Mouse (Mus musculus): ENCODE data around the gene Cdc42se2. TPM values are rescaled to one million over a fixed set of nuclear protein-coding genes. Genes with fewer than 3 reads are reported as not detected.

Gene Cdc42se2
- polyA plus RNA-seq, 1 experiment = 118 TPM

DNA sequence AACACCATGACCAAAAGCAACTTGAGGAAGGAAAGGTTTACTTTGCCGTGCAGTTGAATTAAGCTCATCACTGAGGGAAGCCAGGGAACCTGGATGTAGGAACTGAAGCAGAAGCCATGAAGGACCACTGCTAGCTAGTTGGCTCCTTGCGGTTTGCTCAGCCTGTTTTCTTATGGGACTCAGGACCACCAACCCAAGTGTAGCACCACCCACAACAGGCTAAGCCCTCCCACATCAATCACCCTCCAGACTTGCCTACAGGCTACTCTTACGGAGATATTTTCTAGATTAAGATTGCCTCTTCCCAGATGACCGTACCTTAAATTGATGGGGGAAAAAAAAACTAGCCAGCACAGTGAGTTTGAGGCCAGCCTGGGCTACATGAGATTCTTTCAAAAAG lies 24.8 kb upstream of the Cdc42se2 start:
- peak; percentile 44 for DNase-seq (ENCODE audit: low read depth)
- TF ChIP-seq POLR2A (IDR thresholded peaks at IDR 0.05; ENCODE audit: borderline replicate concordance, extremely low read depth, insufficient read depth, insufficient read length, poor library complexity, severe bottlenecking) = no peak
- no peak for TF ChIP-seq CTCF (IDR thresholded peaks at IDR 0.05; ENCODE audit: borderline replicate concordance, extremely low read depth, insufficient read depth, insufficient read length)

DNA sequence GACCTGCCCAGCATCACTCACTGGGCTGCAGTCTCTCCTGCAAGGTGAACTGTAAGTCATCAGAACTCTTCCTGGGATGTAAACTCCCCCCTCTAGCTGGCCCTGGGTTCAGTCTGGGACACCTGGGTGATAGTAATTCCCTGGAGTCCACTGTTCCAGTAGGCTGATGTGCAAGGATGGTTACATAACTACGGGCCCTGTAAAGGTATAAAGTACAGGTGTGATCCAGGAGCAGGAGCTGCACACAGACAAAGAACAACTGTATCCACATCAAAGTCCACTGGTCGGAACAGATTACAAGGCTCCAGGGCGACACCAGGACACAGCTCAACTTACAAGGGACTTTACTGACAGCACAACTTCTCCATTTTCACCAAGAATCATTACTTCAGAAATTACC lies 23.6 kb upstream of the Cdc42se2 start:
- DNase-seq (ENCODE audit: low read depth) = no peak
- no peak for TF ChIP-seq CTCF (IDR thresholded peaks at IDR 0.05; ENCODE audit: borderline replicate concordance, extremely low read depth, insufficient read depth, insufficient read length)
- TF ChIP-seq POLR2A (IDR thresholded peaks at IDR 0.05; ENCODE audit: borderline replicate concordance, extremely low read depth, insufficient read depth, insufficient read length, poor library complexity, severe bottlenecking) = no peak

DNA sequence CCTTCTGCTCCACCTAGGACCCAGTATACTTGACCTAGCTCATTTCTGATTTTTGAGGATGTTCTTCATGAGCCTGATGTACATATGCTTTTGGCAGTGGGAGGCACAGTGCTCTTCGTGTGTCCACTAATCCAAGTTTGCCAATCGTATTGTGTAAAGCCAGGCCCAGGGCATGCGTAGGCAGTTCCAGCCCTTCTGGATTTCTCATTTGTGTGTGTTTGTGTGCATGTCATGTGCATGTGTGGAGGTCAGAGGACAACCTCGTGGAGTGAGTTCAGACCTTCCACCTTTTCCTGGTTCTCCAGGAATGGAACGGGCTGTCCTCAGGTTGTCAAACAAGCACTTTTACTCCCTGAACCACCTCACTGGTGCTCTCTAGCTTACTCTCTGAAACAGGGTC lies 22.1 kb upstream of the Cdc42se2 start:
- no peak for TF ChIP-seq CTCF (IDR thresholded peaks at IDR 0.05; ENCODE audit: borderline replicate concordance, extremely low read depth, insufficient read depth, insufficient read length)
- TF ChIP-seq POLR2A (IDR thresholded peaks at IDR 0.05; ENCODE audit: borderline replicate concordance, extremely low read depth, insufficient read depth, insufficient read length, poor library complexity, severe bottlenecking) = no peak

DNA sequence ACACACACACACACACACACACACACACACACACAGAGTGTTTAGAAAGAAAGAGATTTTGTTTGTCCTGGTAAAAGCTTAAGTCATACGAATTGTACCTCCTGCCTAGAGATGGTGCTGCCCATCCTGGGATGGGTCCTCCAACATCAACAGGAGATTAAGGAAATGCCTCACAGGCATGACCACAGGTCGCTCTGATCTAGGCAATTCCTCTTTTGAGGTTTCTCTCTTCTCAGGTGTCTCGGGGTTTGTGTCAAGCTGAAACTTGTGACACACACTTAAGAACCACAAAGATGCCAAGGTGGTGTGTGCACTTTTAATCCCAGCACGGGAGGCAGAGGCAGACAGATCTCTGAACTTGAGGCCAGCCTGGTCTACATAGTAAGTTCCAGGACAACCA lies 20.7 kb upstream of the Cdc42se2 start:
- no peak for TF ChIP-seq POLR2A (IDR thresholded peaks at IDR 0.05; ENCODE audit: borderline replicate concordance, extremely low read depth, insufficient read depth, insufficient read length, poor library complexity, severe bottlenecking)
- TF ChIP-seq CTCF (IDR thresholded peaks at IDR 0.05; ENCODE audit: borderline replicate concordance, extremely low read depth, insufficient read depth, insufficient read length) = no peak
- no peak for DNase-seq (ENCODE audit: low read depth)

More for the DNA sequence above, 22.1 kb upstream of the Cdc42se2 start:
- no peak for DNase-seq (ENCODE audit: low read depth)

DNA sequence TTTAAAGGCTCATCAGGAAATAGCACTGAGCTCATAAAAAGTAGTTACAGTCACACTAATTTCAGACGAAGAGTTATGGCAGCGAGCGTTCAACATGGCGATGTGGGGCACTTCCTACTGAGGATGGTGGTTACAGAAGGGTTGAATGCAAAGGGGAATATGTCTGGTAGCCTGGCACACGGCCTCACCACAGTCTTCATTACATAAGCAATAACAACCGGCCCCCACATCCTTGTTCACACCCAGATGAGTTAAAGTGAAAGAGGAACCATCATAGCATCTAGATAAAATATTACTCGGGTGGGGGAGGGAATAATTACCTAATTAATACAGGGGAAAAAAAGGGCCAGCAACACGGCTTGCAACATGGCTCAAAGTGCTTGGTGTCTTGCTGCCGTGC lies 20.2 kb upstream of the Cdc42se2 start:
- DNase-seq (ENCODE audit: low read depth) = no peak
- TF ChIP-seq POLR2A (IDR thresholded peaks at IDR 0.05; ENCODE audit: borderline replicate concordance, extremely low read depth, insufficient read depth, insufficient read length, poor library complexity, severe bottlenecking) = no peak
- no peak for TF ChIP-seq CTCF (IDR thresholded peaks at IDR 0.05; ENCODE audit: borderline replicate concordance, extremely low read depth, insufficient read depth, insufficient read length)

DNA sequence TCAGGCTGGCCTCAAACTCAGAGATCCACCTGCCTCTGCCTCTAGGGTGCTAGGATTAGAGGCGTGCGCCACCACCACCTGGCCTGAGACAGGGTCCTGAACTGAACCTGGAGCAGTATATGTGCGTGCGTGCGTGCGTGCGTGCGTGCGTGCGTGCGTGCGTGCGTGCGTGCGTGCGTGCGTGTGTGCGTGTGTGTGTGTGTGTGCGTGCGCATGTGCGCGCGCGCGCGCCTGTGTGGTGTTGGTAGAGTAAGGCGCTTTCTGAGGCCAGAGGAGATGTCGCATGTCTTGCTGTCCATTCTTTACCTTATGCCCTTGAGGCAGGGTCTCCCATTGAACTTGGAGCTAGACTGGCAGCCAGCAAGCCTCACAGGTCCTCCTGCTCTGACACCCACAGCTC lies 19.4 kb upstream of the Cdc42se2 start:
- DNase-seq (ENCODE audit: low read depth) = no peak
- TF ChIP-seq POLR2A (IDR thresholded peaks at IDR 0.05; ENCODE audit: borderline replicate concordance, extremely low read depth, insufficient read depth, insufficient read length, poor library complexity, severe bottlenecking) (no peak), CTCF (IDR thresholded peaks at IDR 0.05; ENCODE audit: borderline replicate concordance, extremely low read depth, insufficient read depth, insufficient read length) (no peak)

DNA sequence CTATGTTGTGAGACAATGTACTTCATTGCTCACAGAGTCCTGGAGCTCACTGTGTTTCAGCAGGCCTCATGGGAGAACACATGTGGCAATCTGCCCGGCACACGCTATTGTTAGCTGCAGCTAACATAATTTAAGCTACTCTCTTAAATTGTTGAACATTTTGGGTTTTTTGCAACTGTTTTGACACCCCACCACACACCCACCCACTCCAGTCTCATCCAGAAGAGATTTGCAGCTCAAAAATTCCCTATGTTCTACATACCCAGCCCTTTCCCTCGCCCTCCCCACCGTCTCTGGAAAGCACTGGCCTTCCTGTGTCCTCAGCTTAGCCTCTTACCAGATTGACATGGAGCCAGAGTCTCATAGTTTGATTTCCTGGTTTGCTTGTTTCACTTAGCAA lies 17.7 kb upstream of the Cdc42se2 start:
- TF ChIP-seq CTCF (IDR thresholded peaks at IDR 0.05; ENCODE audit: borderline replicate concordance, extremely low read depth, insufficient read depth, insufficient read length) = no peak
- no peak for TF ChIP-seq POLR2A (IDR thresholded peaks at IDR 0.05; ENCODE audit: borderline replicate concordance, extremely low read depth, insufficient read depth, insufficient read length, poor library complexity, severe bottlenecking)
- DNase-seq (ENCODE audit: low read depth) = no peak

DNA sequence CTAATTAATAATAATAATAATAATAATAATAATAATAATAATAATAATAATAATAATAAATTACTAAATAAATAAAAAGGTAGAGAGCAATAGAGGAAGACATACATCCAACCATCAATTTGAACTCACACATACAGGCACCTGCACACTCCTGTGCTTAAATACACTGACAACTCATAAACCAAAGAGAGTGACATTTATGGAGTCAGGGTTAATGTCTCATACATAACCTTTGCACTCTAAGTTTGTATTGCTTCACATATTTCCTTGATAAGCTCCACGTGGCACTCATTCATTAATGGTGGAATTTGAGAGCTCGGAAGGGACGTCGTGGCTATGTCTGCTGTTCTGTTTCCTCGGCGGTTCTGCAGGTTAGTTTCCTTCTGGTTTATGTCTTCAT lies 15.1 kb upstream of the Cdc42se2 start:
- TF ChIP-seq CTCF (IDR thresholded peaks at IDR 0.05; ENCODE audit: borderline replicate concordance, extremely low read depth, insufficient read depth, insufficient read length) = no peak
- no peak for TF ChIP-seq POLR2A (IDR thresholded peaks at IDR 0.05; ENCODE audit: borderline replicate concordance, extremely low read depth, insufficient read depth, insufficient read length, poor library complexity, severe bottlenecking)
- no peak for DNase-seq (ENCODE audit: low read depth)

DNA sequence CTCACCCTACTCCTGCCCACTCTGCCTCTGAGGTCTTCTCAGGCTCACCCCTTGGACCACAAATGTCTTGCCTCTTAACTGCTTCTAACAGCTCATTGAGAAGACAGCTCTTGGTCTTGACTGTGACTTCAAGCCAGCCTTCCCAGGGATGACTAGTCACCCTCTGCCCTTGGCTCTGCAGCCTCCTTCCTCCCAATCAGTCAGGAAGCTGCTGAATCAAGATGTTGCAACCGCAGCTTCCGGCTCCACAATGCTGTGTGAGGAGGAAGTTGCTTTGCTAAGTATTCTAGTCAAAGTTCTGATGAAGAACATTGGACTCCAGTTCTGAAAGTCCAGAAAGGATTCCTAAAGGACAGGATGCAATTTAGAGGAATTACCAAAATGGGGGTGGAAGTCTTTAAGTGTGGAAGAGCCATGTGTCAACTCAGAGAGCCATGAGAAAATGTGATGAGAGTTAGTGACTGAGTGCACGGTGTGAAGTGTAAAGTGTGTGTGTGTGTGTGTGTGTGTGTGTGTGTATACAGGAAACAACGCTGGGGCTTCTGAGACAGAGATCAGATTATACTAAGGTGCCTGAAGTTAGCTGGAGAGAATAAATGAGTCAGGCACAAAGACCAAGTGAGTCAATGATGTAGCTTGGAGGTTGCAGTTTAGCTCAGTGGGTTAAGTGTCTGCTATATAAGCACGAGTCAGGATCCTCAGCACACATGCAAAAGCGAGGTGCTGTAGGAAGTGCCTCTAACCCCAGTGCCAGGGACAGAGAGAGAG lies 14.5 kb upstream of the Cdc42se2 start:
- TF ChIP-seq POLR2A (IDR thresholded peaks at IDR 0.05; ENCODE audit: borderline replicate concordance, extremely low read depth, insufficient read depth, insufficient read length, poor library complexity, severe bottlenecking) = no peak
- TF ChIP-seq CTCF (IDR thresholded peaks at IDR 0.05; ENCODE audit: borderline replicate concordance, extremely low read depth, insufficient read depth, insufficient read length) = no peak
- DNase-seq (ENCODE audit: low read depth) = no peak

DNA sequence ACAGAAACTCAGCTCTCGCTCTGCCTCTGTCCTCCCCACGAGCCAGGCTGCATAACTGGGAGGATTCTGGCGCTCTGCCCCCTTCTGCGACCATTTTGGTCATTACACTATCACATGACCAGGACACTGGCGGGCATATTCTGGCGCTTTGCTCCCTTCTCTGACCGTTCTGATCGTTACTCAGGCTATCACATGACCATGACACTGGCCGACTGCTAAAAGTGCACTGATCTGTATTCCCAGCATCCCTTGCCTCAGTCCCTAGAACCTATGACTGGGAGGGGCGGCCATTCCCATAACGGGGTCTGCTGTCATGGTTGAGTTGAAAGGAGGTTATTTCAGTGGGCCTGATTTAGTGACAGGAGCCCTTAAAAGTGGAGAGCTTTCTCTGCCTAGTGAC lies 9.1 kb upstream of the Cdc42se2 start:
- TF ChIP-seq CTCF (IDR thresholded peaks at IDR 0.05; ENCODE audit: borderline replicate concordance, extremely low read depth, insufficient read depth, insufficient read length) = no peak
- no peak for TF ChIP-seq POLR2A (IDR thresholded peaks at IDR 0.05; ENCODE audit: borderline replicate concordance, extremely low read depth, insufficient read depth, insufficient read length, poor library complexity, severe bottlenecking)
- no peak for DNase-seq (ENCODE audit: low read depth)

DNA sequence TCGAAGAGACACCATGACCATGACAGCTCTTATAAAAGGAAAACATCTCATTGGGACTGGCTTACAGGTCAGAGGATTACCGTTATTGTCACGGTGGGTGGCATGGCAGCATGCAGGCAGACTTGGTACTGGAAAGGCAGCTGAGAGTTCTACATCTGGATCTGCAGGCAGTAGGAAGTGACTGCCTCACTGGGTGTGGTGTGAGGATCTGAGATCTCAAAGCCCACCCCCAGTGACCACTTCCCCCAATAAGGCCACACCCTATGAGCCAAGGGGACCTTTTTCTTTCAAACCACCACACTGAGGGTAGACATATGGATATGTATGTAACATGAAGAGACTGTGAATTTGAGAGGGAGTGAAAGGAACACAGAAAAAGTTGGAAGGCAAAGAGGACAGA lies 7.2 kb upstream of the Cdc42se2 start:
- TF ChIP-seq CTCF (IDR thresholded peaks at IDR 0.05; ENCODE audit: borderline replicate concordance, extremely low read depth, insufficient read depth, insufficient read length) (no peak), POLR2A (IDR thresholded peaks at IDR 0.05; ENCODE audit: borderline replicate concordance, extremely low read depth, insufficient read depth, insufficient read length, poor library complexity, severe bottlenecking) (no peak)
- no peak for DNase-seq (ENCODE audit: low read depth)

DNA sequence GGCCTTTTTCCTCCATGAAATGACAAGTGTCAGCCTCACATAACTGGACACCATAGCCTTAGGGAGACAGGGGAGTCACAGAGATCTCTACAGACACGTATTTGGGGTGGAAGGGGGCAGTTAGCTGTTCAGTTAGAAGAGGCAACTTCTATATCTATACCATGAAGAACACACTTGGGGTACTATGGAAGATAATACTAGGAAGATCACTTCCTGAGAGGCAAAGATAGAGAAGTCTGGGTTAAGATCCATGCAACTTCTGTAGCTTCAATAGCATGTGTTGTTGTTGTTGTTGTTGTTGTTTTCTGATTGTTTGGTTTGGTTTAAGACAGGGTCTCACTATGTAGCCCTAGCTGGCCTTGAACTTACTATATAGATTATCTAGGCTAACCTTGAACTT lies 5.7 kb upstream of the Cdc42se2 start:
- no peak for DNase-seq (ENCODE audit: low read depth)
- TF ChIP-seq CTCF (IDR thresholded peaks at IDR 0.05; ENCODE audit: borderline replicate concordance, extremely low read depth, insufficient read depth, insufficient read length) (no peak), POLR2A (IDR thresholded peaks at IDR 0.05; ENCODE audit: borderline replicate concordance, extremely low read depth, insufficient read depth, insufficient read length, poor library complexity, severe bottlenecking) (no peak)

Data from brain, embryonic 14.5 days (tissue).